Mouse (Mus musculus): Measurements from ENCODE around the gene Gm8257. TPM values are rescaled to one million over a fixed set of nuclear protein-coding genes. Genes with fewer than 3 reads are reported as not detected.
"Not testable (repeated sequence)": the region's sequence is repeated elsewhere in the genome, so short reads cannot be mapped to it uniquely, and the experiment has no call there.

Gm8257 gene
- not detected in 2 replicates for polyA plus RNA-seq (2014; fragmentation: Nextera tagmentation; extraction: Ambion mirVana)

GRCm38 (mm10) chr14:44706356-44706755, at the start of gene Gm8257:
Gene Gm8257 (minus strand): TSS chr14:44706456.
- WGBS: 89% methylated on average over 3 of the region's 3 CpGs
- not testable (repeated sequence) for H3K36me3 ChIP-seq (ENCODE audit: control insufficient read depth, insufficient read depth, low read length); H3K9ac ChIP-seq (replicated peaks; ENCODE audit: low read depth, low read length); H3K27ac ChIP-seq (ENCODE audit: low read length); H3K4me2 ChIP-seq (replicated peaks; ENCODE audit: low read depth, low read length); H3K4me1 ChIP-seq (ENCODE audit: control insufficient read depth, insufficient read depth, low read length); H3K4me3 ChIP-seq (ENCODE audit: low read depth, low read length); H3K27me3 ChIP-seq (ENCODE audit: control insufficient read depth, insufficient read depth, low read length); ATAC-seq (ENCODE audit: insufficient number of reproducible peaks, insufficient read depth, low FRiP score, low read depth); H3K9me3 ChIP-seq (ENCODE audit: control insufficient read depth, low read depth, low read length)

GRCm38 (mm10) chr14:44750240-44750639, 44.0 kb upstream of the Gm8257 start, which contains the start of gene Gm8267:
Gene Gm8267 (minus strand): TSS chr14:44750340.
- 75% methylated on average over 3 of the region's 3 CpGs for WGBS
- no peak for ATAC-seq (ENCODE audit: insufficient number of reproducible peaks, insufficient read depth, low FRiP score, low read depth)
- H3K4me1 ChIP-seq (ENCODE audit: control insufficient read depth, insufficient read depth, low read length): no peaks in the 10 kb centered on the region

GRCm38 (mm10) chr14:44742789-44743188, 36.5 kb upstream of the Gm8257 start:
- not testable (repeated sequence) for ATAC-seq (ENCODE audit: insufficient number of reproducible peaks, insufficient read depth, low FRiP score, low read depth); H3K4me3 ChIP-seq (ENCODE audit: low read depth, low read length); H3K27me3 ChIP-seq (ENCODE audit: control insufficient read depth, insufficient read depth, low read length); H3K36me3 ChIP-seq (ENCODE audit: control insufficient read depth, insufficient read depth, low read length); H3K9ac ChIP-seq (replicated peaks; ENCODE audit: low read depth, low read length); H3K9me3 ChIP-seq (ENCODE audit: control insufficient read depth, low read depth, low read length); H3K4me1 ChIP-seq (ENCODE audit: control insufficient read depth, insufficient read depth, low read length); H3K4me2 ChIP-seq (replicated peaks; ENCODE audit: low read depth, low read length); H3K27ac ChIP-seq (ENCODE audit: low read length)
- 62% methylated on average over 1 of the region's 1 CpGs for WGBS

More at GRCm38 (mm10) chr14:44750240-44750639, 44.0 kb upstream of the Gm8257 start, which contains the start of gene Gm8267:
- H3K27me3 ChIP-seq (ENCODE audit: control insufficient read depth, insufficient read depth, low read length): no peaks in the 10 kb centered on the region
- no peaks in the 10 kb centered on the region for H3K36me3 ChIP-seq (ENCODE audit: control insufficient read depth, insufficient read depth, low read length)
- H3K9ac ChIP-seq (replicated peaks; ENCODE audit: low read depth, low read length): no peak within 1 kb of the TSS
- H3K27ac ChIP-seq (ENCODE audit: low read length): no peak within 1 kb of the TSS
- no peak within 1 kb of the TSS for H3K4me2 ChIP-seq (replicated peaks; ENCODE audit: low read depth, low read length)
- H3K9me3 ChIP-seq (ENCODE audit: control insufficient read depth, low read depth, low read length): no peaks in the 10 kb centered on the region
- no peak within 1 kb of the TSS for H3K4me3 ChIP-seq (ENCODE audit: low read depth, low read length)

GRCm38 (mm10) chr14:44730711-44731110, 24.5 kb upstream of the Gm8257 start:
- not testable (repeated sequence) for H3K9me3 ChIP-seq (ENCODE audit: control insufficient read depth, low read depth, low read length); H3K27me3 ChIP-seq (ENCODE audit: control insufficient read depth, insufficient read depth, low read length); H3K4me2 ChIP-seq (replicated peaks; ENCODE audit: low read depth, low read length); ATAC-seq (ENCODE audit: insufficient number of reproducible peaks, insufficient read depth, low FRiP score, low read depth); H3K4me3 ChIP-seq (ENCODE audit: low read depth, low read length); H3K9ac ChIP-seq (replicated peaks; ENCODE audit: low read depth, low read length); H3K36me3 ChIP-seq (ENCODE audit: control insufficient read depth, insufficient read depth, low read length); H3K4me1 ChIP-seq (ENCODE audit: control insufficient read depth, insufficient read depth, low read length); H3K27ac ChIP-seq (ENCODE audit: low read length)

GRCm38 (mm10) chr14:44627737-44628136, 78.5 kb downstream of the Gm8257 start, which contains the start of gene Gm5624:
Gene Gm5624 (minus strand): TSS chr14:44627938.
- not testable (repeated sequence) for ATAC-seq (ENCODE audit: insufficient number of reproducible peaks, insufficient read depth, low FRiP score, low read depth); H3K4me1 ChIP-seq (ENCODE audit: control insufficient read depth, insufficient read depth, low read length); H3K27me3 ChIP-seq (ENCODE audit: control insufficient read depth, insufficient read depth, low read length); H3K9ac ChIP-seq (replicated peaks; ENCODE audit: low read depth, low read length); H3K4me2 ChIP-seq (replicated peaks; ENCODE audit: low read depth, low read length); H3K9me3 ChIP-seq (ENCODE audit: control insufficient read depth, low read depth, low read length); H3K36me3 ChIP-seq (ENCODE audit: control insufficient read depth, insufficient read depth, low read length); H3K4me3 ChIP-seq (ENCODE audit: low read depth, low read length); H3K27ac ChIP-seq (ENCODE audit: low read length)
- 74% methylated on average over 4 of the region's 4 CpGs for WGBS

Other genes with a start within 250 kb of the Gm8257 start
- gene BC061237, start 214.0 kb downstream of the Gm8257 start, polyA plus RNA-seq (2014; fragmentation: Nextera tagmentation; extraction: Ambion mirVana): not detected in 2 replicates
- not detected in 2 replicates for gene Gm17093, start 188.2 kb downstream of the Gm8257 start, polyA plus RNA-seq (2014; fragmentation: Nextera tagmentation; extraction: Ambion mirVana)
- gene Gm8247, start 123.3 kb downstream of the Gm8257 start, polyA plus RNA-seq (2014; fragmentation: Nextera tagmentation; extraction: Ambion mirVana): not detected in 2 replicates
- not detected in 2 replicates for gene Gm5624, start 78.5 kb downstream of the Gm8257 start, polyA plus RNA-seq (2014; fragmentation: Nextera tagmentation; extraction: Ambion mirVana)
- gene Gm8267, start 43.9 kb upstream of the Gm8257 start, polyA plus RNA-seq (2014; fragmentation: Nextera tagmentation; extraction: Ambion mirVana): not detected in 2 replicates
- 0.98 and 1.3 TPM in 2 replicates for gene Ptgdr, start 152.9 kb upstream of the Gm8257 start, polyA plus RNA-seq (2014; fragmentation: Nextera tagmentation; extraction: Ambion mirVana)

Data from stomach, embryonic 14.5 days (tissue).